Mouse (Mus musculus) MEL (cell line): ENCODE data around the gene Fam24b.

Experiments used
- CTCF ChIP-seq, 3 experiments: IDR thresholded peaks in 2 of 3; conservative IDR thresholded peaks in 1 of 3; 2 replicates each; pipeline ENCODE4 v1.5.1; 2011 to 2012; ENCODE audit warnings: low read length in 3 of 3, low read depth in 2 of 3, mild to moderate bottlenecking in 2 of 3, improper control_type of control experiment in 1 of 3, inconsistent platforms in 1 of 3, mixed read lengths in 1 of 3, moderate library complexity in 1 of 3; ENCODE audit not compliant: control insufficient read depth in 1 of 3, insufficient read depth in 1 of 3, poor library complexity in 1 of 3, severe bottlenecking in 1 of 3
- MAFK ChIP-seq: IDR thresholded peaks from 2 replicates; pipeline ENCODE4 v1.6.1; 2011; ENCODE audit warnings: low read depth, mild to moderate bottlenecking, low read length, improper control_type of control experiment, borderline replicate concordance
- POLR2A ChIP-seq, 2 experiments: IDR thresholded peaks; 2 replicates each; pipeline ENCODE4 v1.6.1; 2011 to 2012; ENCODE audit warnings: low read length in 2 of 2, mild to moderate bottlenecking in 2 of 2, control low read depth in 1 of 2, improper control_type of control experiment in 1 of 2, low read depth in 1 of 2, moderate library complexity in 1 of 2; ENCODE audit not compliant: control insufficient read depth in 1 of 2, insufficient read depth in 1 of 2, poor library complexity in 1 of 2

- TF ChIP-seq CTCF (IDR thresholded peaks at IDR 0.05 in 2 of 3, conservative IDR thresholded peaks at IDR 0.05 in 1 of 3; ENCODE audit: control insufficient read depth in 1 of 3, insufficient read depth in 1 of 3, low read depth in 2 of 3, low read length in 3 of 3, poor library complexity in 1 of 3, severe bottlenecking in 1 of 3) (no peak), POLR2A (IDR thresholded peaks at IDR 0.05; ENCODE audit: control insufficient read depth in 1 of 2, insufficient read depth in 1 of 2, low read depth in 1 of 2, low read length in 2 of 2, poor library complexity in 1 of 2) (peak in 1 of 2 experiments; percentile 2; a peak in 1 of 4 replicates), MAFK (no peak)
Measured at GRCm38 (mm10) chr7:131362269-131362614, 32.9 kb upstream of the Fam24b start.
